Mouse (Mus musculus) lung, adult 2 months (tissue): ENCODE measurements around the gene Cbs.

Experiments
- CTCF ChIP-seq: fragments of 200-500 bp; IDR thresholded peaks from 2 replicates; pipeline ENCODE4 v1.5.1; 2011; ENCODE audit warnings: mild to moderate bottlenecking, low read length, control low read depth; ENCODE audit not compliant: insufficient read depth
- POLR2A ChIP-seq: fragments of 200-500 bp; IDR thresholded peaks from 2 replicates; pipeline ENCODE4 v1.6.1; 2011; ENCODE audit warnings: low read depth, mild to moderate bottlenecking, control low read depth, low read length, borderline replicate concordance; ENCODE audit errors: extremely low read depth

GRCm38 (mm10) chr17:31583781-31584180 is 53.3 kb downstream of the Cbs start:
- no peak for TF ChIP-seq CTCF
- no peak for TF ChIP-seq POLR2A
